24 mouse cellular contexts compared by ENCODE assay signal in the genomic region with DNA sequence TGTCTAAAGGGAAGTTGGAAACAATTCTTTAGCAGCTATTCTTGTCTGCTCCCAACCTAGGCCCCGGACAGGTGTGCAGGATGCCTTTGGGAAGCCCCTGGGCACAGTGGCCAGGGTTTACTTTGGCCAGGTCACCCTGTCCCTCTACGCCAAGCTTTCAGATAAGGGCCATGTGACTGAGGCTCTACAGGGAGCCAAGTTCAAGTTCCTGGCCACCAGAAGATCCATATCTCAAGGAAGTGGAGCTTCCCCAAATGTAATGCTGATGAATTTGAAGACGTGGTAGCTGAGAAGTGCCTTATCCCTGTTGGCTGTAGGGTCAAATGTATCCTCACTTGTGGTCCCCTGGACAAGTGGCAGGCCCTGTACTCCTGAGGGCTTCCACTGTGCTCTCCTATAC. TPM values are rescaled to one million over a fixed set of nuclear protein-coding genes. Genes with fewer than 3 reads are reported as not detected.
DNase-seq lines count a peak whose midpoint lies in the region; TF ChIP-seq lines count a peak whose summit lies in the region.
"Had no signal": no experiment of that assay in that cellular context is flagged by ENCODE, and none has a peak within 500 bp of the region (broad histone marks: within the 10 kb centered on the region; RNA-seq: fewer than 3 reads in every experiment).

No protein-coding gene starts in this region.

- H3K9me3 ChIP-seq in E14TG2a.4 (ENCODE audit: low read length) (no peaks in the 10 kb centered on the region), ES-Bruce4 (replicated peaks; ENCODE audit: control insufficient read depth, insufficient read depth, low read length, poor library complexity, severe bottlenecking) (no peaks in the 10 kb centered on the region), MEL (replicated peaks; ENCODE audit: insufficient read depth, low read length) (no peaks in the 10 kb centered on the region)
- H3K9me3 ChIP-seq: embryonic facial prominence, embryonic 13.5 days; embryonic facial prominence, embryonic 15.5 days; forebrain, embryonic 10.5 days; forebrain, embryonic 12.5 days; forebrain, embryonic 15.5 days; G1E had no signal

- H3K4me1 ChIP-seq in E14TG2a.4 (replicated peaks; ENCODE audit: low read depth, low read length) (peaks cover 63% of the 10 kb centered on the region), ES-Bruce4 (ENCODE audit: control insufficient read depth, insufficient read depth, low read length) (peaks cover 5% of the 10 kb centered on the region), MEL (ENCODE audit: control insufficient read depth in 1 of 2, insufficient read depth in 2 of 2, low read length in 2 of 2) (peaks cover 2 to 14% of the 10 kb centered on the region in 2 experiments; a peak in 3 of 4 replicates)

- no peak for TF ChIP-seq RAD21 in MEL (IDR thresholded peaks at IDR 0.05; ENCODE audit: low read depth, low read length)

- H3K4me3 ChIP-seq in E14TG2a.4 (replicated peaks; ENCODE audit: low read length) (peak overlapping the region; percentile 10; the same call in 1 of the 2 replicates), ES-Bruce4 (ENCODE audit: low read depth, low read length) (no peak overlapping the region), MEL (ENCODE audit: control insufficient read depth in 1 of 2, insufficient read depth in 1 of 2, low read depth in 2 of 2, low read length in 2 of 2) (no peak overlapping the region)
- H3K4me3 ChIP-seq: embryonic facial prominence, embryonic 13.5 days; embryonic facial prominence, embryonic 15.5 days; erythroblast, embryonic 14.5 days; forebrain, embryonic 10.5 days; forebrain, embryonic 12.5 days; forebrain, embryonic 15.5 days had no signal

- H3K79me2 ChIP-seq in MEL (ENCODE audit: control insufficient read depth, insufficient read depth, low read length, poor library complexity) = no peaks in the 10 kb centered on the region; the same call in 1 of the 2 replicates

- DNase-seq in MEL (ENCODE audit: low read depth, low spot score) = peak; percentile 58
- DNase-seq in adrenal gland, postnatal 14 days = no peak
- DNase-seq in left cerebral cortex, postnatal 14 days (ENCODE audit: low spot score in 2 of 2) = no peak
- no peak for DNase-seq in kidney, adult 11 months
- DNase-seq: adrenal gland, adult 8-10 months; adrenal gland, postnatal 25 days; cerebellum, adult 11 months; cerebellum, adult 18-20 months; cerebellum, adult 8-10 months; cerebellum, adult 9-11 months; cerebellum, postnatal 14 days; cerebellum, postnatal 36 days; embryo, embryonic 11 days; forebrain, postnatal 0 days had no signal

- H3K27ac ChIP-seq in ES-Bruce4 (ENCODE audit: insufficient read depth, low read length) (peak overlapping the region; percentile 97), MEL (ENCODE audit: control insufficient read depth, low read depth, low read length) (0 out of 2 replicates have a peak overlapping the region, but pooled peaks have one; percentile 17)
- H3K27ac ChIP-seq: embryonic facial prominence, embryonic 13.5 days; embryonic facial prominence, embryonic 15.5 days; forebrain, embryonic 10.5 days; forebrain, embryonic 12.5 days; forebrain, embryonic 15.5 days had no signal

- intact Hi-C loops in left cerebral cortex, postnatal 14 days (cut with DNase I) = no loop called here

- no peaks in the 10 kb centered on the region for H3K27me3 ChIP-seq in E14TG2a.4 (ENCODE audit: insufficient read depth, low read length)
- H3K27me3 ChIP-seq in ES-Bruce4 (ENCODE audit: control insufficient read depth, insufficient read depth, low read length, poor library complexity, severe bottlenecking) = no peaks in the 10 kb centered on the region
- H3K27me3 ChIP-seq in MEL (ENCODE audit: control insufficient read depth in 1 of 2, insufficient read depth in 2 of 2, low read length in 2 of 2) = peaks cover 0 to 3% of the 10 kb centered on the region in 2 experiments; a peak in 2 of 4 replicates
- H3K27me3 ChIP-seq: forebrain, embryonic 15.5 days; Patski had no signal

- no peak for TF ChIP-seq CTCF in E14TG2a.4 (conservative IDR thresholded peaks at IDR 0.05; ENCODE audit: low read length)
- TF ChIP-seq CTCF in ES-Bruce4 (IDR thresholded peaks at IDR 0.05; ENCODE audit: low read depth, low read length) = no peak
- no peak for TF ChIP-seq CTCF in MEL (IDR thresholded peaks at IDR 0.05 in 2 of 3, conservative IDR thresholded peaks at IDR 0.05 in 1 of 3; ENCODE audit: control insufficient read depth in 1 of 3, insufficient read depth in 1 of 3, low read depth in 2 of 3, low read length in 3 of 3, poor library complexity in 1 of 3, severe bottlenecking in 1 of 3)

- no peak for TF ChIP-seq EP300 in ES-Bruce4 (IDR thresholded peaks at IDR 0.05; ENCODE audit: insufficient read depth, low read depth, low read length)
- TF ChIP-seq EP300 in MEL (IDR thresholded peaks at IDR 0.05; ENCODE audit: low read depth in 1 of 2, low read length in 2 of 2) = no peak

- peaks cover 4% of the 10 kb centered on the region; the same call in 1 of the 2 replicates for H3K36me3 ChIP-seq in E14TG2a.4 (ENCODE audit: insufficient read depth, low read length)
- H3K36me3 ChIP-seq in ES-Bruce4 (ENCODE audit: control insufficient read depth, insufficient read depth, low read length, poor library complexity, severe bottlenecking) = no peaks in the 10 kb centered on the region
- H3K36me3 ChIP-seq in MEL (ENCODE audit: control insufficient read depth in 1 of 2, insufficient read depth in 2 of 2, low read length in 2 of 2) = peaks cover 0 to 5% of the 10 kb centered on the region in 2 experiments; a peak in 2 of 4 replicates
- H3K36me3 ChIP-seq: embryonic facial prominence, embryonic 13.5 days; embryonic facial prominence, embryonic 15.5 days; forebrain, embryonic 10.5 days; forebrain, embryonic 12.5 days; forebrain, embryonic 15.5 days; G1E had no signal

- TF ChIP-seq POLR2A in ES-Bruce4 (IDR thresholded peaks at IDR 0.05; ENCODE audit: insufficient read depth, low read length) (no peak), MEL (IDR thresholded peaks at IDR 0.05; ENCODE audit: control insufficient read depth in 1 of 2, insufficient read depth in 1 of 2, low read depth in 1 of 2, low read length in 2 of 2, poor library complexity in 1 of 2) (no peak)

- H3K9ac ChIP-seq in ES-Bruce4 (ENCODE audit: low read depth, poor library complexity, severe bottlenecking) (peak overlapping the region; percentile 52), MEL (ENCODE audit: control insufficient read depth, low read depth, low read length, poor library complexity, severe bottlenecking) (no peak overlapping the region)
- H3K9ac ChIP-seq: embryonic facial prominence, embryonic 13.5 days; embryonic facial prominence, embryonic 15.5 days; forebrain, embryonic 12.5 days; forebrain, embryonic 15.5 days; forebrain, postnatal 0 days had no signal

TF ChIP-seq in MEL, 35 proteins besides CTCF, POLR2A, EP300 and RAD21 (continues in another document):
- TF ChIP-seq TBP (IDR thresholded peaks at IDR 0.05; ENCODE audit: low read depth, low read length) (no peak), SIN3A (IDR thresholded peaks at IDR 0.05; ENCODE audit: low read length) (no peak), USF2 (IDR thresholded peaks at IDR 0.05; ENCODE audit: borderline replicate concordance in 1 of 2, insufficient read depth in 1 of 2, low read depth in 1 of 2, low read length in 2 of 2) (0 out of 4 replicates have a peak, but pooled peaks of 1 of the 2 experiments have one; percentile 48), CHD2 (IDR thresholded peaks at IDR 0.05; ENCODE audit: low read length) (no peak), POLR2AphosphoS2 (IDR thresholded peaks at IDR 0.05; ENCODE audit: low read length) (no peak), TCF12 (IDR thresholded peaks at IDR 0.05; ENCODE audit: low read depth, low read length) (no peak), ZC3H11A (IDR thresholded peaks at IDR 0.05; ENCODE audit: low read depth, low read length) (no peak), MAZ (IDR thresholded peaks at IDR 0.05; ENCODE audit: low read depth, low read length) (no peak), MAFK (IDR thresholded peaks at IDR 0.05; ENCODE audit: borderline replicate concordance, low read depth, low read length) (no peak), ZNF384 (IDR thresholded peaks at IDR 0.05; ENCODE audit: low read depth, low read length) (no peak), SMC3 (IDR thresholded peaks at IDR 0.05; ENCODE audit: low read depth, low read length) (no peak), BHLHE40 (IDR thresholded peaks at IDR 0.05; ENCODE audit: borderline replicate concordance, low read depth, low read length) (no peak), ETS1 (IDR thresholded peaks at IDR 0.05; ENCODE audit: low read depth, low read length) (peak; percentile 43; the same call in 1 of the 2 replicates), RCOR1 (IDR thresholded peaks at IDR 0.05; ENCODE audit: low read depth, low read length) (no peak), CHD1 (IDR thresholded peaks at IDR 0.05; ENCODE audit: low read depth, low read length) (no peak), UBTF (IDR thresholded peaks at IDR 0.05; ENCODE audit: borderline replicate concordance, insufficient read depth, low read depth, low read length) (no peak), MAX (IDR thresholded peaks at IDR 0.05; ENCODE audit: low read length) (peak; percentile 49; the same call in 1 of the 2 replicates), MXI1 (IDR thresholded peaks at IDR 0.05; ENCODE audit: low read depth, low read length) (peak; percentile 47)

RNA-seq across cellular contexts. Expression of gene Zbtb8a, which starts 1.9 kb away (rescaled TPM):
- polyA plus RNA-seq in ES-Bruce4 (2011; ENCODE audit: insufficient read depth, insufficient read length, low read depth, missing spikeins) (20.7 and 21.1 TPM in 2 replicates), MEL (2012; ENCODE audit: insufficient read depth in 1 of 2, insufficient read length in 2 of 2, low read depth in 1 of 2, low replicate concordance in 2 of 2, missing spikeins in 1 of 2) (1 to 10 TPM in 1 of 2 experiments, not detected in 1; 1.6 TPM)
- total RNA-seq in MEL (2012; rRNA removed) = 0.85 and 0.89 TPM in 2 replicates
- total RNA-seq in adrenal gland, postnatal 14 days (2021) = 8.1 and 9.0 TPM in 2 replicates
- 1 to 10 TPM; 7.4 to 8.0 TPM for total RNA-seq in left cerebral cortex, postnatal 14 days (2021)

RNA-seq across cellular contexts. Expression of gene Zbtb8os, which starts 44.3 kb away (rescaled TPM):
- 138 and 146 TPM in 2 replicates for polyA plus RNA-seq in ES-Bruce4 (2011; ENCODE audit: insufficient read depth, insufficient read length, low read depth, missing spikeins)
- total RNA-seq in MEL (2012; rRNA removed) = 16.7 and 21.7 TPM in 2 replicates
- polyA plus RNA-seq in MEL (2012; ENCODE audit: insufficient read depth in 1 of 2, insufficient read length in 2 of 2, low read depth in 1 of 2, low replicate concordance in 2 of 2, missing spikeins in 1 of 2) = 10 to 100 TPM in 1 of 2 experiments, not detected in 1; 22.6 TPM
- 42.2 and 46.4 TPM in 2 replicates for total RNA-seq in adrenal gland, postnatal 14 days (2021)
- total RNA-seq in left cerebral cortex, postnatal 14 days (2021) = 10 to 100 TPM; 22.4 to 23.5 TPM

RNA-seq across cellular contexts. Expression of gene Rbbp4, which starts 44.6 kb away (rescaled TPM):
- polyA plus RNA-seq in ES-Bruce4 (2011; ENCODE audit: insufficient read depth, insufficient read length, low read depth, missing spikeins) = 375 and 419 TPM in 2 replicates
- 50.9 and 53.9 TPM in 2 replicates for total RNA-seq in MEL (2012; rRNA removed)
- polyA plus RNA-seq in MEL (2012; ENCODE audit: insufficient read depth in 1 of 2, insufficient read length in 2 of 2, low read depth in 1 of 2, low replicate concordance in 2 of 2, missing spikeins in 1 of 2) = 100 to 1,000 TPM in 1 of 2 experiments, not detected in 1; 127 TPM
- 122 and 139 TPM in 2 replicates for total RNA-seq in adrenal gland, postnatal 14 days (2021)
- total RNA-seq in left cerebral cortex, postnatal 14 days (2021) = 100 to 1,000 TPM; 124 to 129 TPM
